Mouse (Mus musculus): ENCODE measurements around the gene Gm48552. TPM values are rescaled to one million over a fixed set of nuclear protein-coding genes. Genes with fewer than 3 reads are reported as not detected.

Gm48552 gene
- 1.1 and 1.7 TPM in 2 replicates for polyA plus RNA-seq (2016; fragmentation: Nextera tagmentation; extraction: Ambion mirVana)

DNA sequence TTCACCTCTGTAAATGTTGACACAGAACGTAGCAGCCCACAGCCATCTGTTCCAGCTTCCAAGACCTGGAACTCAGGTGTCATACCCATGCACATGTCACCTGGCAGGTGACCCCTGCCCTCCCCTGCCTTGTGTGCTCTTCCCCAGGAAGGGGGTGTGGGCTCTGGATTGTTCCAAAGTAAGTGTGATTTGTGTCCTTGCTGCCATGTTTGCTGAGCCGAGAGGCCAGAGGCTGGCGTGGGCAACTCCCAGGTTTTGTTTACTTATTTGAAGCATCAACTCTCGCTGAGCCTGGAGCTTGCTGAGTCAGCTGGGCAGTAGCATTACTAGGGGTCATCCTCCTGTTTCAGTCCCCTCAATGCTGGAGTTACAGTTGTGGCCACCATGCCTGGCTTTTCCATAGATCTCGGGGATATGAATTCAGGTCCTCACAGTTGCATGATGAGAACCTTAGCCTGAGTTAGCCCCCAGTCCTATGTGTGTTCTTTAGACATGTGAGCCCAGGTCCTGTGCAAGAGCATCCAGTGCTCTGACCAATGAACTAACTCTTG lies at the start of gene Gm48552:
TSS of gene Gm48552 (plus strand) at position 501 of the 551 bp plus-strand sequence.
- peaks cover 50% of the 10 kb centered on the region for H3K36me3 ChIP-seq
- peaks cover 51% of the 10 kb centered on the region for H3K4me1 ChIP-seq
- no peak within 1 kb of the TSS for H3K4me3 ChIP-seq
- no peak for DNase-seq (ENCODE audit: low spot score)
- H3K27ac ChIP-seq = 0 out of 2 replicates have a peak within 1 kb of the TSS, but pooled peaks have one; percentile 31
- H3K27me3 ChIP-seq (ENCODE audit: insufficient read depth, poor library complexity, severe bottlenecking) = no peaks in the 10 kb centered on the region
- WGBS = 88% methylated on average over 5 of the region's 5 CpGs
- no peaks in the 10 kb centered on the region for H3K9me3 ChIP-seq

DNA sequence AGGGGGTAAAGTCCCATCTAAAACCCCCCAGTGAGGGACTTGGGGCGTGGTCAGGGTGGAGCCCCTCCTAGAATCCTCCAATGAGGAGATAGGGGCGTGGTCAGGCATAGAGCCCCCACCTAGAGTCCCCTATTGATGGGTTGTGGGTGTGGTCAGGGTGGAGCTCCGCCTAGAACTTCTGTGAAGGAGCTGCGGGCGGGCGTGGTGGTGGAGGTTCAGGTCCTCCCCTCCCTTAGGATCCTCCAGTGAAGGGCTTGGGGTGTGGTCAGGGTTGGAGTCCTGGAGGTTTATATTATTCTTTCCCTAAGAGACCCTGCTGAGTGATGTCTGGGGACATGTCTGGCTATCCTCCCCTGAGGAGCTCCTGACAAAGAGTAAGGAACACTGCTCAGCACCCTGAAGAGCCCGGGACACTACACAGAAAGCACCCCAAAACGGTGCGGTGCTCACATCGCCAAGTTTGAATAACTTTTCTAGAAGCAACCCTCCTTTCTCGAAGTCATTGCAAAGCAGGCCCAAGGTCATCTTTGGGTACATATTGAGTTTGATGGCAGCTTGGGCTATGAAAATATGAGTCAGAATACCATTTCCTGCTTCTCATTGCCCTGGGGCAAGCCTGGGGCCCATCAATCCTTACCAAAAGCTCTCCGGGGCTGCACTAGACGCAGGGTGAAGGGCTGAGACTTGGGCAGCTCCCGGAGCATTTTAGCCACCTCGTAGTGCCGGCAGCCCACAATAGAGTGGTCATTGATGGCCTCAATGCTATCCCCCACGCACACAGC lies 48.1 kb upstream of the Gm48552 start:
- peaks cover 83% of the 10 kb centered on the region for H3K27me3 ChIP-seq (ENCODE audit: insufficient read depth, poor library complexity, severe bottlenecking)
- H3K4me1 ChIP-seq = peaks cover 42% of the 10 kb centered on the region
- H3K27ac ChIP-seq = no peak overlapping the region
- peaks cover 8% of the 10 kb centered on the region for H3K36me3 ChIP-seq
- H3K4me3 ChIP-seq = no peak overlapping the region
- H3K9me3 ChIP-seq = no peaks in the 10 kb centered on the region
- no peak for DNase-seq (ENCODE audit: low spot score)
- 35% methylated on average over 17 of the region's 17 CpGs for WGBS

DNA sequence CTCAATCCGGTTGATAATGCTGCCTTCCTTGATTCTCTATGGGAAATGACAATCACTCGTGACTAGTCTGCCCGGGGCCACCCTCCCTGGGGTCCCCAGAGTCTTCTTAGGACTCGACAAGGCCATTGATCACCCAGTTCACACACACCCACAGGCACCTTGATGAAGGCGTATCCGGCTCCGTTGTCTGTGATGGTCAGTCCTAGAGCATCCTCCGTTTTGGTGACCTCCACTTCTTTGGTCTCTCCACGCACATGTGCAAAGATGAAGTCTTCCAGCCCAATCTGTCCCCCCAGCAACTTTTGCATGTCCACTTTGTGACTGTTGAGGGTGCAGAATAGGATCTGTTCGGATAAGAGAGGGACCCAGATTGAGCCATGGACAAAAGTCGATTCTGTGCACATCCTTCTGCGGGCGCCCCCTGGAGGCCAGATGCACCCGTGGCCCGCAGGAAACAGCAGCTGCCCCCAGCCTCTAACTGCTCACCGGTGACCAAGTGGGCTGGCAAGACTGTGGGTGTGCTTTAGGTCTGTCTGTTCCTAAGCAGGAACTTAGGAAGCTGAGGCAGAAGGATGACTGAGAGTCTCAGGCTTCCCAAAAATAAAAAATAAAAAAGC lies 47.4 kb upstream of the Gm48552 start:
- WGBS = 29% methylated on average over 16 of the region's 16 CpGs

DNA sequence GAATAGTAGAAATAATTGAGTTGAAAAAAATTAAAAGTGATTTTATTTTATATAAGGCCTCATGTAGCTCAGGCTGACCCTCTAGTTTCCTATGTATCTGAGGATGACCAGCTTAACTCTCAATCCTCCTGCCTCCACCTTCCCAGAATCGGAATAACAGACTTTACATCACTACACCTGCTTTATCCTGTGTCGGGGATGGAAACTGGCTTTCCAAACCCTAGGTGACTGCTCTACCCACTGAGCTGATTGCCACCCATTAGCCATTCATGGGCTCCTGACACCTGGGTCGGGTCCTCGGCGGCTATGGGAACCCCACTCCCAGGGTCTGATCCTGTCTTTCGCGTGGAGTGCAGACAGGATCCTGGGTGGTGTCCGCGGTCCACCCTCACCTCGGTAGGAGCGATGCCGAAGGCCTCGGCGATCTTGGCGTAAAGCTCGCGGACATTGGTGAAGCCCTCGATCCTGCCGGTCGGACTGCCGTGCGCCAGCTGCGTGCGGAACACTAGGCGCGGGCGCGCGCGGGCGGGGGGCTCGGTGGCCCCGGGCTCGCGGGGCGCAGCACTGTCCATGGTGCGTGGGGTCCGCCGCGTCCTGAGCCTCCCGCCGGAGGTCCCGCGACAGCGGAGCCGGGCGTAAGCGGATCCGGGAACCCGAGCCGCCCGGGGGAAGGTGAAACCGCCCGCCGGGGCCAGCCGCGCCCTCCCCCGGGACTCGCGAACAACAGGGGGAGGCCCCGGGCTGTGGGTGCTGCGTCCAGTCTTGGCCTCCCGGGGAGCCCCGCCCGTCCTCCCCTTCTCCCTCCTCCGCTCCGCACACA lies 45.9 kb upstream of the Gm48552 start, which contains the start of gene Gipc3:
TSS of gene Gipc3 (minus strand) at position 581 of the 820 bp plus-strand sequence.
- H3K9me3 ChIP-seq = no peaks in the 10 kb centered on the region
- peaks cover 20% of the 10 kb centered on the region for H3K36me3 ChIP-seq
- H3K4me3 ChIP-seq = peak within 1 kb of the TSS; percentile 61
- peaks cover 83% of the 10 kb centered on the region for H3K27me3 ChIP-seq (ENCODE audit: insufficient read depth, poor library complexity, severe bottlenecking)
- H3K27ac ChIP-seq = peak within 1 kb of the TSS; percentile 50
- WGBS = 6% methylated on average over 64 of the region's 67 CpGs
- no peak for DNase-seq (ENCODE audit: low spot score)
- peaks cover 48% of the 10 kb centered on the region for H3K4me1 ChIP-seq

More for the DNA sequence above, 47.4 kb upstream of the Gm48552 start:
- Histone ChIP-seq H3K9me3 (no peaks in the 10 kb centered on the region), H3K27me3 (ENCODE audit: insufficient read depth, poor library complexity, severe bottlenecking) (peaks cover 86% of the 10 kb centered on the region), H3K4me3 (no peak overlapping the region), H3K27ac (no peak overlapping the region), H3K4me1 (peaks cover 39% of the 10 kb centered on the region), H3K36me3 (peaks cover 12% of the 10 kb centered on the region)
- DNase-seq (ENCODE audit: low spot score) = no peak

DNA sequence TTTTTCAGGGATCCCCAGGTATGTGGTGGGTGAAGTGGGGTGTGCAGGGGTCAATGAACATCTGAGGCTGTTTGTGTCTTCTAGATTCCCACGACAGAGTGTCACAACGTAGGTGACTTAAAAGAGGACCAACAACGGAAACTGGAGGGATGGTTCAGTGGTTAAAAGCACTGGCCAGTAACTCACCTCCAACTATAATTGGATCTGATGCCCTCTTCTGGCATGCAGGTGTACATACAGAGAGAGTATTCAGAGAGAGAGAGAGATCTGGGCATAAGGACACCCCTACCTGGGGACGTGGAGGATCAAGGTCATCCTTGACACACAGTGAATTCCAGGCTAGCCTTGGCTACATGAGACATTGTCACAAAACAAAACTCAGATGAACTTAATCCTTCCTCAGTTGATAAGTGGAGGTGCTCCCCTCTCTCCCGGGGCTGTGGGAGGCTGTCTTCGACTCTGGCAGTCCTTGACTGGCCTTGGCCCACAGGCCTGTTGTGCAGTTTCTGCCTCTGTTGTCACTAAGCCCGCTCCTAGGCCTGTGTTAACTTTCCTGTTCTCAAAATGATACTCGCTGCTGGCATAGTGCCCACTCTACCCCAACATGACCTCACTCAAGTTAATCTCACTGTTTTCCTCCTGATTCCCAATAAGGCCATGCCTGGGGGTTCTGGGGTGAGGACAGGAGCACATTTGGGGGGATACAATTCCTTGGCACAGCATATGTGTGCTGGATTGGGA lies 44.2 kb upstream of the Gm48552 start:
- no peak overlapping the region; the same call in 1 of the 2 replicates for H3K4me3 ChIP-seq
- H3K36me3 ChIP-seq = peaks cover 30% of the 10 kb centered on the region
- 43% methylated on average over 8 of the region's 8 CpGs for WGBS
- H3K27me3 ChIP-seq (ENCODE audit: insufficient read depth, poor library complexity, severe bottlenecking) = peaks cover 73% of the 10 kb centered on the region
- no peak overlapping the region for H3K27ac ChIP-seq
- DNase-seq (ENCODE audit: low spot score) = no peak
- no peaks in the 10 kb centered on the region for H3K9me3 ChIP-seq
- H3K4me1 ChIP-seq = peaks cover 60% of the 10 kb centered on the region

DNA sequence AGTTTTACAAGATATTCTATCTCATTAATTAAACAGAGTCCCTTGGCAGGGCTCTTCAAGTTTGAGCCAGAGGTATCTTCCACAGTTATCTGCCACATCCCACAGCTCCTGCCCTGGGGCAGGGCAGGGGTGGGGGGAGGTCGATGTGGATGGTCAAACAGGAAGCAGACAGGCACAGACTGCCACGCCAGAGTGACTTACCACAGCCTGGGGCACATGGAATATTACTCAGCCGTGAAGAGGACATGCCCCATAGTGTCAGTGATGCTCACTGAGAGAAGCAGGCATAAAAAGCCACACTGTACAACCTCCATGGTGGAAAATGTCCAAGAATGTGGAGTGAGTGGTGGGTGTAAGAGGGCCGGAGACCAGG lies 43.7 kb upstream of the Gm48552 start:
- Histone ChIP-seq H3K4me1 (peaks cover 61% of the 10 kb centered on the region), H3K27ac (no peak overlapping the region), H3K9me3 (no peaks in the 10 kb centered on the region), H3K27me3 (ENCODE audit: insufficient read depth, poor library complexity, severe bottlenecking) (peaks cover 71% of the 10 kb centered on the region), H3K4me3 (no peak overlapping the region), H3K36me3 (peaks cover 30% of the 10 kb centered on the region)
- no peak for DNase-seq (ENCODE audit: low spot score)
- 82% methylated on average over 4 of the region's 4 CpGs for WGBS

DNA sequence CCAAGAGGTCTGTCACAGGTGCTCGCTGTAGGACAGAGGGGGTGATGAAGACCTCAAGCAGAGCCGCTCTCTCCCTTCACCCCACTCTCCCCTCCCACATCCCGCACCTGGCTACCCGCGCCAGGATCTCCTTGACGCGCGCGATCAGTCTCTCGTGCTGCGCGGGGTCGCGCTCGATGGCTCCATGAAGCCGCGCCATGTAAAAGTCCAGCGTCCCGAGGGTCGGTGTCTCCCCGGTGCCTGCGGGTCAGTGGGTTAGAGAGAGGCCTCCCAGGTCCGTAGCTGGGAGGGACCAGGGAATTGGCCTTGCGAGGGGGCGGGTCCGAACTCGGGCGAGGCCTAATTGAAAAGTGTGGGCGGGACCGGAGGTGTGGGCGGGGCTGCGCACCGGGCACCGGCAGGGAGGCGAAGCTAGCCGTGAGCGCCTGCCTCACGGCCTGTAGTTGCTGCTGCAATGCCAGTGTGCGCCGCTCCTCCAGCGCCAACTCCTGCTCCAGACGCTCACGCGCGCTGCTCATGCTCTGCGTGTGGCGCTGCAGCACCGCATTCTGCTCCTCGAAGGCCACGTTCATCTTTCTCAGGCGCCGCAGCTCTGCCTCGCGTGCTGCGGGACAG lies 42.2 kb upstream of the Gm48552 start:
- H3K27me3 ChIP-seq (ENCODE audit: insufficient read depth, poor library complexity, severe bottlenecking) = peaks cover 56% of the 10 kb centered on the region
- DNase-seq (ENCODE audit: low spot score) = peak; percentile 93
- H3K4me3 ChIP-seq = peak overlapping the region; percentile 54
- peaks cover 52% of the 10 kb centered on the region for H3K4me1 ChIP-seq
- H3K9me3 ChIP-seq = no peaks in the 10 kb centered on the region
- WGBS = 9% methylated on average over 55 of the region's 55 CpGs
- H3K36me3 ChIP-seq = peaks cover 30% of the 10 kb centered on the region
- H3K27ac ChIP-seq = peak overlapping the region; percentile 73; the same call in 1 of the 2 replicates

DNA sequence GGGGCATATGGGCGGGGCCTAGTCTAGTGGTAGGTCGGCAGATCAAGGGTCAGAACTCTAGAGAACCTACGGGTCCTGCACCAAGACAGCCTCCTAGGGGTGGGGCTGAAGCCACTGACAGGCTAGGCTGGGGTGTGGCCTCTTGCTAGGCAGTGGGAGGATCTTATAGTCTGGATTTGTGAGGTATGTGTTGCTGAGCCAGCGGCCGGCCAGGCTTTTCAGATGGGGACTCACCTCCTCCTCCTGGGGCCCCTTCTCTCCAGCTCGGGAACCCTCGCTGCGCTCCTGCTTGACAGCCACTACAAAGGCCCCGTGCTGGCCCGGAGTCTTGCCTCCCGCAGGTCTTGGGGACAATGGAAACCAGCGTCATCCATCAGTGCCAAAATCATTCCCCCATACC lies 39.7 kb upstream of the Gm48552 start:
- Histone ChIP-seq H3K4me3 (peak overlapping the region; percentile 85), H3K4me1 (peaks cover 49% of the 10 kb centered on the region), H3K36me3 (peaks cover 30% of the 10 kb centered on the region), H3K9me3 (no peaks in the 10 kb centered on the region), H3K27me3 (ENCODE audit: insufficient read depth, poor library complexity, severe bottlenecking) (peaks cover 32% of the 10 kb centered on the region), H3K27ac (peak overlapping the region; percentile 96)
- DNase-seq (ENCODE audit: low spot score) = no peak
- 4% methylated on average over 12 of the region's 12 CpGs for WGBS

DNA sequence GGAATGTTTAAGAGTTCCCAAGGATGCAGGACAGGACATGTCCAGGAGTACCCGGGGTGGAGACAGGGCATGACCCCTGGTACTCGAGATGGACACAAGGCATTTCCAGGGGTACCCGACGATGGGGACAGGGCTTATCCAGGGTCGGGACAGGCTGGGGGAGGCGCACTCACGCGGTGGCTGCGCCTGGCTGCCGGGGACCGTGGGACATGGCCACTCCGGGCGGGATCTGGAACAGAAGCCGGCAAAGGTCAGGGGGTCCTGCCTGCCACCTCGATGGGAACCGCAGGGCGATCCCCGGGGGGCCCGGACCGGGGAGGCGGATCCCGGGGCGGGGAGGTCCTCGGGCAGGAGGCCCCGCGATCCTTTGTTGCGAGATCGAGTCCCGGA lies 38.8 kb upstream of the Gm48552 start:
- H3K27ac ChIP-seq = peak overlapping the region; percentile 96
- no peaks in the 10 kb centered on the region for H3K9me3 ChIP-seq
- peaks cover 57% of the 10 kb centered on the region for H3K4me1 ChIP-seq
- WGBS = 1% methylated on average over 29 of the region's 29 CpGs
- DNase-seq (ENCODE audit: low spot score) = no peak
- H3K36me3 ChIP-seq = peaks cover 30% of the 10 kb centered on the region
- peak overlapping the region; percentile 85 for H3K4me3 ChIP-seq
- H3K27me3 ChIP-seq (ENCODE audit: insufficient read depth, poor library complexity, severe bottlenecking) = peaks cover 24% of the 10 kb centered on the region

DNA sequence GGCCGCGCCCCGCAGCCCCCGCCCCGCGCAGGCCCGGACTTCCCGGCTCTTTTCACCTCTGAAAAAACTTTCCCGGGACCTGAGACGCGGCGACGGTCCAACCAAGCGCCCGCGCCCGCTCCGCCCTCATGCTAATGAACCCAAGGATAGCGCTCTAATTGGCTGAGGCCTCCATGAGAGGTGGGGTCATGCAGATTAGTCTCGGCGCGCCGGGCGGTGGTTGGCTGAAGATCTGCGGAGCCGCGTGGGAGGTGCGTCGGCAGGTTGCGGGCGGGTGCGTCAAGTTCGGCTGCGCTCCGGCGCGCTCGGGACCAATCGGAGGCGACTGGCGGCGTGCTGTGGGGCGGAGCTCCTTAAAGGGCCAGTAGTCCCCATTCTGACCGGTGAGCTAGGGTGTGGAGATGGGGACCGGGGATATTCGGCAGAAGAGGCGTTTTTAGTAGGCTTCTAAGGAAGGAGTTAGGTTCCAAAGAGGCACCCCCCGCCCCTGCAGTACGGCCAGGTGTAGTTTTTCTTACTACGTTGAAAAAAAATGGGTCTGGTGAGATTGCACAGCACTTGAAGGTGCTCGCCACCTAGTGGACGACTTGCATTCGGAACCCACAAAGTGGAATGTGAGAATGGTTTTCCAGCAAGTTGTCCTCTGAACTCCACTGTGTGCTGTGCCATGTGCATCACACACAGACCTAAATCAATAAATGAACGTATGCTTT lies 38.3 kb upstream of the Gm48552 start, which contains the start of gene Hmg20b:
TSS of gene Hmg20b (minus strand) at position 130 of the 713 bp plus-strand sequence.
- Histone ChIP-seq H3K4me1 (peaks cover 62% of the 10 kb centered on the region), H3K36me3 (peaks cover 25% of the 10 kb centered on the region), H3K4me3 (peak within 1 kb of the TSS; percentile 85), H3K27ac (peak within 1 kb of the TSS; percentile 96), H3K9me3 (no peaks in the 10 kb centered on the region), H3K27me3 (ENCODE audit: insufficient read depth, poor library complexity, severe bottlenecking) (peaks cover 19% of the 10 kb centered on the region; the same call in 1 of the 2 replicates)
- peak; percentile 100 for DNase-seq (ENCODE audit: low spot score)
- under 1% methylated on average over 54 of the region's 54 CpGs for WGBS

DNA sequence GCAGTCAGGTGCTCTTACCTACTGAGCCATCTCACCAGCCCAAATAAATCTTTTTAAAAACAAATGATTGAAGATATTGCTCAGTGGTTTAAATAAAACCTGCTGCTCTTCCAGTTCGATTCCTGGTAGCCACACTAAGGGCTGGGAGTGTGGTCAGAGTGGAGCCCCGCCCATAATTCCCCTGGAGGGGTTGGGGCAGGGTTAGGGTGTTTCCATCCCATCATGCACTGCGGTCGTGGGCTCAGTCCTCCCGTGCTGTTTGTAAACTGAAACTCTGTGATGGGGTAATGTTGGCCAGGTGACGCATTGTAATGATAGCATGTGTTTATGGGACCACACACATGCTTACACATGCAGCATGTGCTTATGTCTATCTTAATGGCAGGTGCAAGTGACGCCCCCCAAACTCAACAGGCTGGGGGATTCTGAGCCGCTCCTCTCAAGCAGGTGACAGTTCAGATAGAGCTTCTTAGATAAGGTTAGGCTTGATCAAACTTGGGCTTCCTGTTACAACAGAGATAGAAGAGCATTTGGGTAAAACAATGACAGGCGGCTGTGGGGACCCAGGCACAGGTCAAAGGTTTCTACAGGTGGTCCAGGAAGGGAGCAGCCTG lies 37.0 kb upstream of the Gm48552 start:
- peaks cover 18% of the 10 kb centered on the region for H3K36me3 ChIP-seq
- H3K4me3 ChIP-seq = no peak overlapping the region
- no peak overlapping the region for H3K27ac ChIP-seq
- peaks cover 9% of the 10 kb centered on the region; the same call in 1 of the 2 replicates for H3K27me3 ChIP-seq (ENCODE audit: insufficient read depth, poor library complexity, severe bottlenecking)
- DNase-seq (ENCODE audit: low spot score) = no peak
- no peaks in the 10 kb centered on the region for H3K9me3 ChIP-seq
- H3K4me1 ChIP-seq = peaks cover 65% of the 10 kb centered on the region
- WGBS = 18% methylated on average over 9 of the region's 9 CpGs
